Mouse (Mus musculus) spleen, adult 2 months (tissue): ENCODE results near the gene Depdc5. TPM values are rescaled to one million over a fixed set of nuclear protein-coding genes. Genes with fewer than 3 reads are reported as not detected.
A peak's percentile ranks its signal among the peaks of the same experiment; 100 is the strongest.

Experiments used
- DNase-seq, 2 experiments: peaks; one replicate each; pipeline versions ENCODE4 v3.0.0 to v3.0.0-alpha.2; 2012 to 2021; ENCODE audit warnings: low spot score in 2 of 2, low read depth in 1 of 2
- H3K27ac ChIP-seq: fragments of 200-500 bp; 2 replicates; pipeline ENCODE4 v1.5.1; 2012; ENCODE audit warnings: low read length, inconsistent platforms; ENCODE audit not compliant: insufficient read depth
- H3K27me3 ChIP-seq: fragments of 200-500 bp; 2 replicates; pipeline ENCODE4 v1.6.1; 2012; ENCODE audit warnings: mild to moderate bottlenecking, moderate library complexity, low read length, inconsistent platforms; ENCODE audit not compliant: control insufficient read depth, insufficient read depth
- H3K36me3 ChIP-seq: fragments of 200-500 bp; 2 replicates; pipeline ENCODE4 v1.6.1; 2012; ENCODE audit warnings: mild to moderate bottlenecking, low read length, inconsistent platforms; ENCODE audit not compliant: control insufficient read depth, insufficient read depth
- H3K4me1 ChIP-seq: fragments of 200-500 bp; 2 replicates; pipeline ENCODE4 v1.6.1; 2011; ENCODE audit warnings: inconsistent platforms; ENCODE audit not compliant: control insufficient read depth, insufficient read depth, insufficient read length
- H3K4me3 ChIP-seq: fragments of 200-500 bp; 2 replicates; pipeline ENCODE4 v1.5.1; 2011; ENCODE audit warnings: mild to moderate bottlenecking, inconsistent platforms; ENCODE audit not compliant: insufficient read depth, insufficient read length; ENCODE audit errors: extremely low read depth
- CTCF ChIP-seq: fragments of 200-500 bp; IDR thresholded peaks from 2 replicates; pipeline ENCODE4 v1.5.1; 2011; ENCODE audit warnings: mild to moderate bottlenecking, inconsistent platforms; ENCODE audit not compliant: insufficient read depth, insufficient read length, insufficient replicate concordance; ENCODE audit errors: extremely low read depth
- POLR2A ChIP-seq: fragments of 200-500 bp; IDR thresholded peaks from 2 replicates; pipeline ENCODE4 v1.6.1; 2011; ENCODE audit warnings: low read depth, low read length, inconsistent platforms
- WGBS: fragments of 180-500 bp; shearing (Covaris S2); methylation state at CpG from one replicate; pipeline ENCODE4 v1.1.7; 2018; 5-methylcytosine and 5-hydroxymethylcytosine counted together
- polyA plus RNA-seq: library from polyadenylated mRNA; depleted of rRNA; stranded (reverse); fragments of >200 nt; gene quantifications from 2 replicates; pipeline ENCODE4 v1.2.3, GENCODE M21; 2012

Depdc5 gene
- polyA plus RNA-seq, 1 experiment, result 12.4 TPM

DNA sequence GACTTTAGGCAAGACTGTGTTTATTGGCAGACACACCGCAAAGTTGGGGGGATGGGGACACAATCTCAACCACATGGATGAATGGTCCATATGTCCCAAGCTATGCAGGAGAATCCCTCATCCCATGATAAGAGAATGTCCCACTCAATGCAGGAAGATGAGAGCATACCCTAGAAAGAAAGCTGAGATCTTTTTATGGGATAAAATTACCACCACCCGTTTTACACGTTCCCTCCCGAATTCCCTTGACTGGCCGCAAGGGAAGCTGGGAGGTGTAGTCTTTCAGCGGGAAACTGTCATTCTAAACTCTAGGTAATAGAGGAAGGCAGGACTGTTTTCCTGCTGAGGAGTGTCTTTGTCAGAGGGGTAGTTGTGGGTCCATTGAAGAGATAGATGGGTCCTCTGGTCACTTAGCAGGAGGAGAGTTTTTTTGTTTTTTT lies 5.7 kb upstream of the Depdc5 start:
- no peak overlapping the region for H3K27ac ChIP-seq
- DNase-seq, result peak in 1 of 2 experiments; percentile 29
- WGBS, result 6% methylated on average over 6 of the region's 6 CpGs
- H3K4me1 ChIP-seq, result no peaks in the 10 kb centered on the region; the same call in 1 of the 2 replicates
- peak overlapping the region; percentile 19; the same call in 1 of the 2 replicates for H3K4me3 ChIP-seq
- TF ChIP-seq CTCF (no peak), POLR2A (no peak)
- H3K36me3 ChIP-seq, result no peaks in the 10 kb centered on the region
- H3K27me3 ChIP-seq, result no peaks in the 10 kb centered on the region

DNA sequence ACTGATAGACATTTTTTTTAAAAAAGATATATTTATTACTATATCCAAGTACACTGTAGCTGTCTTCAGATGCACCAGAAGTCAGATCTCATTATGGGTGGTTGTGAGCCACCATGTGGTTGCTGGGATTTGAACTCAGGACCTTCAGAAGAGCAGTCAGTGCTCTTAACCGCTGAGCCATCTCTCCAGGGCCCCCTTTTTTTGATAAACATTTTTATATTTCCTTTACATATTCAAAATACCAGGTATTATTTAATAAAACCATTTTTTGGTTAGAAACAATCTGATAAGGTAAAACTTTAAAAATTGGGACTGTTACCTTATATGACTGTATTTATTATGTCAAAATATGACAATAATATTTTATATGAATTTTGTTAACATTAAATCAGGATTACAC lies 2.4 kb upstream of the Depdc5 start:
- DNase-seq, result no peak
- peaks cover 4% of the 10 kb centered on the region; the same call in 1 of the 2 replicates for H3K4me1 ChIP-seq
- WGBS, result 91% methylated on average over 1 of the region's 1 CpGs
- H3K4me3 ChIP-seq, result no peak overlapping the region
- no peaks in the 10 kb centered on the region; the same call in 1 of the 2 replicates for H3K36me3 ChIP-seq
- H3K27me3 ChIP-seq, result no peaks in the 10 kb centered on the region
- TF ChIP-seq POLR2A, result no peak
- TF ChIP-seq CTCF, result no peak
- H3K27ac ChIP-seq, result no peak overlapping the region

DNA sequence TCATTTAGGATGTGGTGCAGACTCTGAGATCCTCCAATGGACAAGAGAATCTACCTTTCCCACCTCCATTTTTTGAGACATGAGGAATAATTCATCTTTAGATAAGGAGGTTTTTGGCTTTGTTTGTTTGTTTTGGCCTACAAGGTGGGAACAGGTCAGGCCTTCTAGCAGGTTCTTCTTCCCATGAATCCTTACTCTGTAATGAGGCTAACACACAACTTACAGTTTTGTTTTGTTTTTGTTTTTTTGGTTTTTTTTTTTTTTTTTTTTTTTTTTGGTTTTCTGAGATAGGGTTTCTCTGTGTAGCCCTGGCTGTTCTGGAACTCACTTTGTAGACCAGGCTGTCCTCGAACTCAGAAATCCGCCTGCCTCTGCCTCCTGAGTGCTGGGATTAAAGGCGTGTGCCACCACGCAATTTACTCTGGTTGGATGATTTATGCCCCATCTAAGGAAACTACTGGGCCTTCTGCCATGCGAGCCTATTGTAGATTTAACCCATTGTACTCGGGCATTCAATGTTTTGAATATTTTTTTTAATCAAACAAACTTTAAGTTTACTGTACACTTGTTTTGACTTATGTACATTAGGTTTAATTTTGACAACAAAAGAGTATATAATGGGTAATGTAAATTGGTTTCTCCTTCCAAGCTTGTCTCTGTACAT lies 900 bp upstream of the Depdc5 start:
- no peak for DNase-seq
- Histone ChIP-seq H3K4me3 (no peak overlapping the region), H3K27ac (no peak overlapping the region), H3K4me1 (peaks cover 4% of the 10 kb centered on the region; the same call in 1 of the 2 replicates), H3K36me3 (peaks cover 2% of the 10 kb centered on the region; the same call in 1 of the 2 replicates), H3K27me3 (no peaks in the 10 kb centered on the region)
- WGBS, result 67% methylated on average over 6 of the region's 6 CpGs
- no peak for TF ChIP-seq POLR2A

GRCm38 (mm10) chr5:32869389-32870024 lies 6.0 kb downstream of the Depdc5 start:
- no peaks in the 10 kb centered on the region for H3K27me3 ChIP-seq
- TF ChIP-seq POLR2A (no peak), CTCF (no peak)
- H3K4me1 ChIP-seq, result no peaks in the 10 kb centered on the region; the same call in 1 of the 2 replicates
- DNase-seq, result peak in 1 of 2 experiments; percentile 15
- H3K4me3 ChIP-seq, result no peak overlapping the region
- H3K36me3 ChIP-seq, result peaks cover 4% of the 10 kb centered on the region; the same call in 1 of the 2 replicates
- H3K27ac ChIP-seq, result peak overlapping the region; percentile 77
- 79% methylated on average over 5 of the region's 5 CpGs for WGBS

DNA sequence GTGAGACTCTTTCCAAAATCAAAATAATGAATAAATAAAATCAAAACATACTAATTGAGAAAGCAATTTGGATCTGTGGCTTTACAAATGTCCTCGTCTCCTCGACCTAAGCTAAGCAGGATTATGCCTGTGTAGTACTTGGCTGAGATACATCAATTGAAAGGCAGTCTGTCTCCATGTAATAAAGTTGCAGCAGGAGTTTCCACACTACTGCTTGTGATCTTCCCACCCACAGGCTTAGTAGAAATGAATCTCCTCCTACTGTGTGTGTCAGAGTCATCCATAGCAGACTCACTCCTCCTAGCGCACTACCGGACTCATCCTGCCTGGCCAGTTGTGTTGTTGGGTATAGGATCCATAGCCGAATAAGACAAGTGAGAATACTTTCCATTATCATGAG lies 8.8 kb downstream of the Depdc5 start:
- H3K36me3 ChIP-seq, result peaks cover 6% of the 10 kb centered on the region; the same call in 1 of the 2 replicates
- H3K4me1 ChIP-seq, result no peaks in the 10 kb centered on the region
- WGBS, result 96% methylated on average over 5 of the region's 5 CpGs
- no peak overlapping the region for H3K27ac ChIP-seq
- no peak overlapping the region for H3K4me3 ChIP-seq
- DNase-seq, result no peak
- TF ChIP-seq CTCF (no peak), POLR2A (no peak)
- H3K27me3 ChIP-seq, result no peaks in the 10 kb centered on the region

DNA sequence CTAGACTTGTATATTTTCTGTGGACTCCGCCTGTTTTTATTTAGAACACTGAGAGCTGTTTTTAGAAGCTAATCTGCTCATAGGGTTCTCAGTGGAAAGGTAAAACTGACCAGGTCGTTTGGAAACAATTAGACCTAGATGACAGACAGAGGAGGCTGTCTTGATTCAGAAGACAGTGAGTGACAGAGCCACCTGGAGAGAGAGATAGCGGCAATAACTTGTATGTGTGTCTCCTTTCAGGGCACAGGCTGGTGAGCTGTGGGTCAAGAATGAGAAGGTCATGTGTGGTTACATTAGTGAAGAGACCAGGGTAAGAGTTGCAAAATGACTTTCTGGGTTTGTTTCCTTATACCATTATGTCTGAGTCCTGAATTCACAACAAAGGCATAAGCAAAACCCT lies 23.2 kb downstream of the Depdc5 start:
- 82% methylated on average over 3 of the region's 3 CpGs for WGBS
- peaks cover 16% of the 10 kb centered on the region for H3K36me3 ChIP-seq
- no peak overlapping the region for H3K4me3 ChIP-seq
- DNase-seq, result no peak
- no peaks in the 10 kb centered on the region for H3K4me1 ChIP-seq
- no peaks in the 10 kb centered on the region for H3K27me3 ChIP-seq
- no peak overlapping the region for H3K27ac ChIP-seq
- TF ChIP-seq POLR2A (no peak), CTCF (no peak)

DNA sequence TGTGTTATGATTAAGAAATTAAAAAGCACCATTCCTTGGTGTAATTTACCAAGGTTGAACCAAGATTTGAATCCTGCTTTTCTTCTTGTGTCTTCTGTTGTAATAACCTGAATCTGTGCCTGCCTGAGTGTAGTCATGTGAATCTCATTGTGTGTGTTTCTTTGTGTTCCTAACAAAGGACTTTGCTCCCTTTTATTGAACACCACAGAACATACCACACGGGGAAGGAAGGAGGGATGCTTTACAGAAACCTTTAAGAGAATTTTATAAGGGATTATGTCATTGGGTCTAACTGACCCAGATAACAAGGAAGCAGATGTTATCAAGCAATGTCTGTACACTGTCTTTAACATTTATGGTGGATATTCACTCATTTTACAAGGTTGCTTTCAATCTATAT lies 44.0 kb downstream of the Depdc5 start:
- WGBS, result 85% methylated on average over 1 of the region's 1 CpGs
- DNase-seq, result no peak
- Histone ChIP-seq H3K4me1 (no peaks in the 10 kb centered on the region), H3K4me3 (no peak overlapping the region), H3K27ac (no peak overlapping the region), H3K36me3 (peaks cover 20% of the 10 kb centered on the region), H3K27me3 (no peaks in the 10 kb centered on the region)
- TF ChIP-seq POLR2A (no peak), CTCF (no peak)
